Mouse (Mus musculus) heart, adult 9 months (tissue): Measurements from ENCODE around the gene Taf13.
A peak's percentile ranks its signal among the peaks of the same experiment; 100 is the strongest.

Source experiments
- DNase-seq, 2 experiments: peaks; one replicate each; pipeline ENCODE4 v3.0.0; 2022; ENCODE audit warnings: low spot score in 2 of 2

The Taf13 gene

GRCm38 (mm10) chr3:108572309-108573010 lies 962 bp downstream of the Taf13 start:
- DNase-seq = no peak

GRCm38 (mm10) chr3:108574018-108574417 lies 2.5 kb downstream of the Taf13 start:
- DNase-seq = no peak

GRCm38 (mm10) chr3:108584580-108584979 lies 13.1 kb downstream of the Taf13 start:
- no peak for DNase-seq

GRCm38 (mm10) chr3:108588446-108588845 lies 16.9 kb downstream of the Taf13 start:
- no peak for DNase-seq

- peak; percentile 95 to 96 for DNase-seq
Measured at GRCm38 (mm10) chr3:108590786-108591529, 19.5 kb downstream of the Taf13 start, which contains the start of gene Wdr47. Gene Wdr47, plus strand, starts transcription at chr3:108591279.

GRCm38 (mm10) chr3:108591530-108592522 lies 20.3 kb downstream of the Taf13 start:
- DNase-seq = no peak

- DNase-seq = no peak
Measured at GRCm38 (mm10) chr3:108608906-108609305, 37.4 kb downstream of the Taf13 start.
